Mouse (Mus musculus): ENCODE measurements around the gene Snrpd2. TPM values are rescaled to one million over a fixed set of nuclear protein-coding genes. Genes with fewer than 3 reads are reported as not detected.

The Snrpd2 gene
- polyA plus RNA-seq, 1 experiment from 2014 or later: 110 TPM

- ATAC-seq: no peak
- H3K27me3 ChIP-seq (replicated peaks; ENCODE audit: control insufficient read depth, insufficient read depth, low read length): peaks cover 5% of the 10 kb centered on the region
- H3K36me3 ChIP-seq (ENCODE audit: control insufficient read depth, insufficient read depth, low read length): no peaks in the 10 kb centered on the region; the same call in 1 of the 2 replicates
- under 1% methylated on average over 32 of the region's 32 CpGs for WGBS
- H3K4me1 ChIP-seq (ENCODE audit: control insufficient read depth, insufficient read depth, low read depth, low read length): peaks cover 16% of the 10 kb centered on the region
- H3K9me3 ChIP-seq (ENCODE audit: control insufficient read depth, low read length): no peaks in the 10 kb centered on the region
- H3K4me3 ChIP-seq (ENCODE audit: low read length): peak overlapping the region; percentile 66
- no peak overlapping the region for H3K27ac ChIP-seq (ENCODE audit: low read depth, low read length)
- H3K4me2 ChIP-seq (ENCODE audit: low read length): peak overlapping the region; percentile 81
- peak overlapping the region; percentile 52 for H3K9ac ChIP-seq (ENCODE audit: low read depth, low read length)
Measured at GRCm38 (mm10) chr7:19179173-19179572, 29.7 kb downstream of the Snrpd2 start.

- no peaks in the 10 kb centered on the region; the same call in 1 of the 2 replicates for H3K36me3 ChIP-seq (ENCODE audit: control insufficient read depth, insufficient read depth, low read length)
- H3K9ac ChIP-seq (ENCODE audit: low read depth, low read length): no peak overlapping the region
- H3K27me3 ChIP-seq (replicated peaks; ENCODE audit: control insufficient read depth, insufficient read depth, low read length): peaks cover 5% of the 10 kb centered on the region
- no peak for ATAC-seq
- peaks cover 21% of the 10 kb centered on the region for H3K4me1 ChIP-seq (ENCODE audit: control insufficient read depth, insufficient read depth, low read depth, low read length)
- no peaks in the 10 kb centered on the region for H3K9me3 ChIP-seq (ENCODE audit: control insufficient read depth, low read length)
- WGBS: 43% methylated on average over 6 of the region's 6 CpGs
- no peak overlapping the region for H3K27ac ChIP-seq (ENCODE audit: low read depth, low read length)
- peak overlapping the region; percentile 81 for H3K4me2 ChIP-seq (ENCODE audit: low read length)
- no peak overlapping the region; the same call in 1 of the 2 replicates for H3K4me3 ChIP-seq (ENCODE audit: low read length)
Measured at GRCm38 (mm10) chr7:19179936-19180335, 30.4 kb downstream of the Snrpd2 start.

GRCm38 (mm10) chr7:19180862-19181429, 31.4 kb downstream of the Snrpd2 start:
- WGBS: 2% methylated on average over 10 of the region's 27 CpGs
- H3K4me1 ChIP-seq (ENCODE audit: control insufficient read depth, insufficient read depth, low read depth, low read length): peaks cover 21% of the 10 kb centered on the region
- H3K9ac ChIP-seq (ENCODE audit: low read depth, low read length): peak overlapping the region; percentile 38; the same call in 1 of the 2 replicates

GRCm38 (mm10) chr7:19184250-19184649, 34.7 kb downstream of the Snrpd2 start:
- H3K9ac ChIP-seq (ENCODE audit: low read depth, low read length): peak overlapping the region; percentile 2; the same call in 1 of the 2 replicates
- no peak for ATAC-seq
- no peak overlapping the region for H3K4me2 ChIP-seq (ENCODE audit: low read length)
- H3K9me3 ChIP-seq (ENCODE audit: control insufficient read depth, low read length): no peaks in the 10 kb centered on the region
- H3K27ac ChIP-seq (ENCODE audit: low read depth, low read length): peak overlapping the region; percentile 46; the same call in 1 of the 2 replicates
- H3K4me3 ChIP-seq (ENCODE audit: low read length): no peak overlapping the region
- 61% methylated on average over 2 of the region's 2 CpGs for WGBS
- peaks cover 10% of the 10 kb centered on the region for H3K4me1 ChIP-seq (ENCODE audit: control insufficient read depth, insufficient read depth, low read depth, low read length)
- H3K36me3 ChIP-seq (ENCODE audit: control insufficient read depth, insufficient read depth, low read length): peaks cover 3% of the 10 kb centered on the region; the same call in 1 of the 2 replicates
- peaks cover 5% of the 10 kb centered on the region for H3K27me3 ChIP-seq (replicated peaks; ENCODE audit: control insufficient read depth, insufficient read depth, low read length)

More at GRCm38 (mm10) chr7:19180862-19181429, 31.4 kb downstream of the Snrpd2 start:
- Histone ChIP-seq H3K9me3 (ENCODE audit: control insufficient read depth, low read length) (no peaks in the 10 kb centered on the region), H3K27ac (ENCODE audit: low read depth, low read length) (no peak overlapping the region), H3K4me3 (ENCODE audit: low read length) (peak overlapping the region; percentile 35), H3K27me3 (replicated peaks; ENCODE audit: control insufficient read depth, insufficient read depth, low read length) (peaks cover 5% of the 10 kb centered on the region), H3K36me3 (ENCODE audit: control insufficient read depth, insufficient read depth, low read length) (no peaks in the 10 kb centered on the region; the same call in 1 of the 2 replicates), H3K4me2 (ENCODE audit: low read length) (peak overlapping the region; percentile 49)
- no peak for ATAC-seq

- Histone ChIP-seq H3K9me3 (ENCODE audit: control insufficient read depth, low read length) (no peaks in the 10 kb centered on the region), H3K36me3 (ENCODE audit: control insufficient read depth, insufficient read depth, low read length) (peaks cover 3% of the 10 kb centered on the region; the same call in 1 of the 2 replicates), H3K4me3 (ENCODE audit: low read length) (no peak overlapping the region), H3K4me1 (ENCODE audit: control insufficient read depth, insufficient read depth, low read depth, low read length) (peaks cover 5% of the 10 kb centered on the region), H3K27ac (ENCODE audit: low read depth, low read length) (peak overlapping the region; percentile 46), H3K27me3 (replicated peaks; ENCODE audit: control insufficient read depth, insufficient read depth, low read length) (peaks cover 4% of the 10 kb centered on the region), H3K9ac (ENCODE audit: low read depth, low read length) (peak overlapping the region; percentile 2; the same call in 1 of the 2 replicates), H3K4me2 (ENCODE audit: low read length) (no peak overlapping the region)
- 37% methylated on average over 6 of the region's 6 CpGs for WGBS
- ATAC-seq: no peak
Measured at GRCm38 (mm10) chr7:19184758-19185157, 35.2 kb downstream of the Snrpd2 start.

- H3K4me3 ChIP-seq (ENCODE audit: low read length): no peak overlapping the region
- H3K27ac ChIP-seq (ENCODE audit: low read depth, low read length): no peak overlapping the region
- no peak overlapping the region for H3K4me2 ChIP-seq (ENCODE audit: low read length)
- WGBS: 99% methylated on average over 4 of the region's 4 CpGs
- no peaks in the 10 kb centered on the region for H3K4me1 ChIP-seq (ENCODE audit: control insufficient read depth, insufficient read depth, low read depth, low read length)
- H3K9ac ChIP-seq (ENCODE audit: low read depth, low read length): no peak overlapping the region
- ATAC-seq: no peak
- peaks cover 46% of the 10 kb centered on the region for H3K36me3 ChIP-seq (ENCODE audit: control insufficient read depth, insufficient read depth, low read length)
- no peaks in the 10 kb centered on the region for H3K27me3 ChIP-seq (replicated peaks; ENCODE audit: control insufficient read depth, insufficient read depth, low read length)
- H3K9me3 ChIP-seq (ENCODE audit: control insufficient read depth, low read length): 0 out of 2 replicates have a peak, but pooled peaks cover 2% of the 10 kb centered on the region
Measured at GRCm38 (mm10) chr7:19194676-19195075, 45.2 kb downstream of the Snrpd2 start.

- Histone ChIP-seq H3K27ac (ENCODE audit: low read depth, low read length) (no peak overlapping the region), H3K4me2 (ENCODE audit: low read length) (no peak overlapping the region), H3K4me1 (ENCODE audit: control insufficient read depth, insufficient read depth, low read depth, low read length) (no peaks in the 10 kb centered on the region), H3K36me3 (ENCODE audit: control insufficient read depth, insufficient read depth, low read length) (peaks cover 37% of the 10 kb centered on the region), H3K27me3 (replicated peaks; ENCODE audit: control insufficient read depth, insufficient read depth, low read length) (no peaks in the 10 kb centered on the region), H3K9me3 (ENCODE audit: control insufficient read depth, low read length) (0 out of 2 replicates have a peak, but pooled peaks cover 2% of the 10 kb centered on the region), H3K4me3 (ENCODE audit: low read length) (no peak overlapping the region), H3K9ac (ENCODE audit: low read depth, low read length) (no peak overlapping the region)
- ATAC-seq: no peak
- WGBS: 69% methylated on average over 6 of the region's 6 CpGs
Measured at GRCm38 (mm10) chr7:19196676-19197075, 47.2 kb downstream of the Snrpd2 start.

- Histone ChIP-seq H3K9me3 (ENCODE audit: control insufficient read depth, low read length) (0 out of 2 replicates have a peak, but pooled peaks cover 2% of the 10 kb centered on the region), H3K4me1 (ENCODE audit: control insufficient read depth, insufficient read depth, low read depth, low read length) (no peaks in the 10 kb centered on the region), H3K27me3 (replicated peaks; ENCODE audit: control insufficient read depth, insufficient read depth, low read length) (no peaks in the 10 kb centered on the region), H3K4me2 (ENCODE audit: low read length) (no peak overlapping the region), H3K27ac (ENCODE audit: low read depth, low read length) (no peak overlapping the region), H3K4me3 (ENCODE audit: low read length) (no peak overlapping the region), H3K9ac (ENCODE audit: low read depth, low read length) (no peak overlapping the region), H3K36me3 (ENCODE audit: control insufficient read depth, insufficient read depth, low read length) (peaks cover 31% of the 10 kb centered on the region)
- ATAC-seq: no peak
- 30% methylated on average over 2 of the region's 2 CpGs for WGBS
Measured at GRCm38 (mm10) chr7:19197985-19198384, 48.5 kb downstream of the Snrpd2 start.

- Histone ChIP-seq H3K9ac (ENCODE audit: low read depth, low read length) (no peak overlapping the region), H3K27ac (ENCODE audit: low read depth, low read length) (no peak overlapping the region), H3K27me3 (replicated peaks; ENCODE audit: control insufficient read depth, insufficient read depth, low read length) (no peaks in the 10 kb centered on the region), H3K4me3 (ENCODE audit: low read length) (no peak overlapping the region), H3K9me3 (ENCODE audit: control insufficient read depth, low read length) (no peaks in the 10 kb centered on the region), H3K36me3 (ENCODE audit: control insufficient read depth, insufficient read depth, low read length) (peaks cover 28% of the 10 kb centered on the region), H3K4me1 (ENCODE audit: control insufficient read depth, insufficient read depth, low read depth, low read length) (no peaks in the 10 kb centered on the region), H3K4me2 (ENCODE audit: low read length) (no peak overlapping the region)
- ATAC-seq: peak; percentile 26; the same call in 1 of the 2 replicates
- WGBS: 67% methylated on average over 13 of the region's 15 CpGs
Measured at GRCm38 (mm10) chr7:19201660-19202059, 52.1 kb downstream of the Snrpd2 start.
